Mouse (Mus musculus): ENCODE results near the gene Wfdc13.

GRCm38 (mm10) chr2:164670261-164670660 is 14.6 kb upstream of the Wfdc13 start:
- TF ChIP-seq POLR2A (IDR thresholded peaks at IDR 0.05; ENCODE audit: control insufficient read depth, extremely low read depth, insufficient read depth, low read length, poor library complexity) (no peak), CTCF (IDR thresholded peaks at IDR 0.05; ENCODE audit: borderline replicate concordance, control insufficient read depth, extremely low read depth, insufficient read depth, low read length, poor library complexity) (no peak)
